Mouse (Mus musculus) intestine, embryonic 14.5 days (tissue): ENCODE measurements around the gene Kctd6. TPM values are rescaled to one million over a fixed set of nuclear protein-coding genes. Genes with fewer than 3 reads are reported as not detected.

Experiments used
- ATAC-seq: fragments of 200-750 bp; cut with Nextera tagmentation; replicated peaks from 2 replicates; pipeline ENCODE4 v1.8.0; 2017; ENCODE audit warnings: low read depth, moderate number of reproducible peaks, moderate TSS enrichment, moderate library complexity; ENCODE audit not compliant: low FRiP score, low TSS enrichment
- DNase-seq: peaks from one replicate; pipeline ENCODE4 v3.0.0-alpha.2; 2018; ENCODE audit warnings: low spot score
- H3K27ac ChIP-seq: fragments of 300-500 bp; sonication (generic); 2 replicates; pipeline ENCODE4 v1.5.1; 2014; ENCODE audit warnings: low read depth, mild to moderate bottlenecking, control low read depth
- H3K27me3 ChIP-seq: fragments of 300-500 bp; sonication (generic); replicated peaks from 2 replicates; pipeline ENCODE4 v1.6.1; 2014; ENCODE audit warnings: low read length, control low read depth; ENCODE audit not compliant: control insufficient read depth, insufficient read depth
- H3K36me3 ChIP-seq: fragments of 300-500 bp; sonication (generic); 2 replicates; pipeline ENCODE4 v1.6.1; 2014; ENCODE audit warnings: low read length, control low read depth; ENCODE audit not compliant: control insufficient read depth, insufficient read depth
- H3K4me1 ChIP-seq: fragments of 300-500 bp; sonication (generic); replicated peaks from 2 replicates; pipeline ENCODE4 v1.6.1; 2014; ENCODE audit warnings: low read length, control low read depth, mixed read lengths; ENCODE audit not compliant: control insufficient read depth, insufficient read depth
- H3K4me2 ChIP-seq: fragments of 300-500 bp; sonication (generic); 2 replicates; pipeline ENCODE4 v1.6.1; 2014; ENCODE audit warnings: low read length
- H3K4me3 ChIP-seq: fragments of 300-500 bp; sonication (generic); 2 replicates; pipeline ENCODE4 v1.5.1; 2014; ENCODE audit warnings: low read depth, low read length, control low read depth, mixed read lengths
- H3K9ac ChIP-seq: fragments of 300-500 bp; sonication (generic); 2 replicates; pipeline ENCODE4 v1.6.1; 2014; ENCODE audit warnings: mild to moderate bottlenecking, low read length
- H3K9me3 ChIP-seq: fragments of 300-500 bp; sonication (generic); 2 replicates; pipeline ENCODE4 v1.6.1; 2016; ENCODE audit warnings: low read length, control low read depth; ENCODE audit not compliant: control insufficient read depth
- WGBS: fragments of 180-500 bp; shearing (Covaris S2); extraction: QIAGEN DNeasy Blood & Tissue Kit; methylation state at CpG from one replicate; pipeline ENCODE4 v1.1.7; 2014; 5-methylcytosine and 5-hydroxymethylcytosine counted together
- polyA plus RNA-seq: library from polyadenylated mRNA; unstranded; fragments of >200 nt; fragmentation: Nextera tagmentation; extraction: Ambion mirVana; gene quantifications from 2 replicates; pipeline ENCODE4 v1.2.1, GENCODE M21; 2014

Gene Kctd6
- polyA plus RNA-seq, 1 experiment from 2014 or later: 6.0 TPM

DNA sequence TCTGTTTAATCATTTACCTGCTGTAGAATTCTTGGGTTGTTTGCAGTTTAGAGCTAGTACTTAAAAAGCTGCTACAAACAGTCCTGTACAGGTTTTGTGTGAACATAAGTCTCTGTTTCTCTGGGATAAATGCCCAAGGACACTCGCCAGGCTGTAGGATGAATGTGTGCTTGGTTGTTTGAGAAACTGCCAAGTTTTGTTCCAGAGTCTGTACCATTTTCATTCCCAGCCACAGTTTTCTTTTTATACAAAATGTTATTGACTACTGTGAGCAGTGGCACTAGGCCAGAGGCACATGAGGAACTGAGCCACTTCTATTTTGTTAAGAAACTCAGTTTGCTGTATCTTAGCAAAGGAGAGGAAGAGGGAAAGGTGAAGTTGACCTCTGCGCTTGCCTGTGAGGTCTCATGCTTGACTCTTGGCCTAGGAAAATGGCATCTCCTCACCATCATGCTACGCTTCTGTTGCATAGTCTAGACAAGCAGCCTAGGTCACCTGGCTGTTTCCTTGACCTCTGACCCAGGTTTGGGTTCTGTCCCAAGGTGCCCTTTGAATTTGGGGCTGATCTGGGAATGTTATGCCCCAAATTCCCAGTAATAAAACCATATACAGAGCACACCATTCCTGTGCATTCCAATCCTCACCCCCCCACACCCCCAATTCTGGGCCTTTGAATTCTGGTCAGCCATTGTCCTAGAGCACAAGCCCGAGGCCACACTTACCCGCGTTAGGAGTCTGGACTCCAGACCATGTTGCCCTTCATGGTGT lies 27.5 kb upstream of the Kctd6 start:
- H3K9me3 ChIP-seq: no peaks in the 10 kb centered on the region
- DNase-seq (no peak), ATAC-seq (no peak)

DNA sequence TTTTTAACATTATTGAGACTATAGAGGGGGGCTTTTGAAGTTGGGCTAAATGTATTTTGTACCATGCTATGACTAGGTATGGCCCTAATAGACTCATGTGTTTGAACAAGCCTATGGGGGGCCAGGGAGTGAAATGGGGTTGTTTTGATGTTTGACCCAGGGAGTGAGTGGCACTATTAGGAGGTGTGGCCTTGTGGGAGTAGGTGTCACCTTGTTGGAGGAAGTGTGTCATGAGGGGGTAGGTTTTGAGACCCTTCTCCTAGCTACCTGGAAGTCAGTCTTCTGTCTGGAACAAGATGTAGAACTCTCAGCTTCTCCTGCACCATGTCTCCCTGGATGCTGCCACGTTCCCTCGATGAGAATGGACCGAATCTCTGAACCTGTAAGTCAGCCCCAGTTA lies 23.4 kb upstream of the Kctd6 start:
- no peaks in the 10 kb centered on the region for H3K36me3 ChIP-seq
- H3K9ac ChIP-seq: no peak overlapping the region
- ATAC-seq (no peak), DNase-seq (no peak)
- no peaks in the 10 kb centered on the region for H3K27me3 ChIP-seq
- 81% methylated on average over 3 of the region's 3 CpGs for WGBS
- H3K4me1 ChIP-seq: no peaks in the 10 kb centered on the region
- H3K4me3 ChIP-seq: no peak overlapping the region
- no peak overlapping the region for H3K27ac ChIP-seq
- H3K4me2 ChIP-seq: no peak overlapping the region
- H3K9me3 ChIP-seq: no peaks in the 10 kb centered on the region

More for the DNA sequence above, 27.5 kb upstream of the Kctd6 start:
- H3K9ac ChIP-seq: no peak overlapping the region
- WGBS: 89% methylated on average over 6 of the region's 6 CpGs
- no peak overlapping the region for H3K4me2 ChIP-seq
- H3K4me3 ChIP-seq: no peak overlapping the region
- H3K27ac ChIP-seq: no peak overlapping the region
- H3K4me1 ChIP-seq: no peaks in the 10 kb centered on the region
- H3K27me3 ChIP-seq: no peaks in the 10 kb centered on the region
- H3K36me3 ChIP-seq: no peaks in the 10 kb centered on the region

DNA sequence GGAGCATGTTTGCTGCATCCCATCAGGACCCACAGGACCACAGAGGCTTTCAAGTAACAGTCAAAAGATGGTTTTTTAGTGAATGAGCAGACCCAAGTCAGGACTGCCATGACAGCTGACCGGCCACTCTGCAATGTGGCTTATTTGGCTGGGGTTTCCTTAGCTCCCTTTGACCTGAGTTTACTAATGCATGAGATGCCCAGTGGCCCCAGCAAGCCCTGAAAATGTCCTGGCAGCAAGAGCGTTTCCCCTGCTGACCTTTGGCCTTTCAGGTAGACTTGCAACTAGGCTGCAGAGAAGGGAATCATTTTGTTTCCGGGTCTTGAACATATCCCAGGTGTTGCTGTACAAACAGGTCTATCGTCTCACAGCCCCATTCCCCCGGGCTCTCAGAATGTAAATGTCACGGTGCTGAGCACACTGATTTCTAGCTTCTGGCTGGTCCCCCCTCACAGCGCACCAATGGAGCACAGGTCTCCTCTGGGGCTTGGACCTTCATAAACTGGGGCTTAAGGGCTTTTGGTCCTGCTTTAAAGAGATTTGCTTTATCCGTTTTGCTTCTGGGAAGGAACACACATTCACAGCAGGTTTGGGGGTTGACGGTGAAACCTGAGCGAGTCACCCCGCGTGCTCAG lies 22.5 kb upstream of the Kctd6 start:
- Histone ChIP-seq H3K4me1 (no peaks in the 10 kb centered on the region), H3K27ac (no peak overlapping the region), H3K9ac (no peak overlapping the region), H3K27me3 (no peaks in the 10 kb centered on the region), H3K4me3 (no peak overlapping the region), H3K36me3 (no peaks in the 10 kb centered on the region), H3K9me3 (no peaks in the 10 kb centered on the region), H3K4me2 (no peak overlapping the region)
- DNase-seq (no peak), ATAC-seq (no peak)
- WGBS: 64% methylated on average over 12 of the region's 12 CpGs

DNA sequence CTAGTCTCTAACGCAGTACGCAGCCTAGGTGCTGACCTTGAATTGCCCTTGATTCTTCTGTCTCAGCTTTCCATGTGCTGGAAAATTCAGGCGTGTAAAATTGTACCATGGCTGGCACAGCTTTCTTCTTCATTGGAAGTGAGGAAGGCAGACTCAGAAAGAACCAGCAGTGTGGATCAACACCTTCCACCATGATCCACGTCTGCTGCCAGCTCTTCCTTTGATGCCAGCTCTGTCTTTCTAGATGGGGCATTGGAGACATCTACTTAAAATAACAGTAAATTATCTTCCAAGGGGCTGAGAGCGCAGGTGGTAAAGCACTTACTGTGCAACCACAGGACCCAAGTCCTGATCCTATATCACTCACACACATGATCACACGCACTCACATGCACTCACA lies 21.2 kb upstream of the Kctd6 start:
- H3K9me3 ChIP-seq: no peaks in the 10 kb centered on the region
- H3K9ac ChIP-seq: no peak overlapping the region
- 88% methylated on average over 6 of the region's 6 CpGs for WGBS
- no peak for ATAC-seq
- H3K4me2 ChIP-seq: no peak overlapping the region
- no peaks in the 10 kb centered on the region for H3K4me1 ChIP-seq
- no peak for DNase-seq
- H3K4me3 ChIP-seq: no peak overlapping the region
- H3K36me3 ChIP-seq: no peaks in the 10 kb centered on the region
- no peaks in the 10 kb centered on the region for H3K27me3 ChIP-seq
- no peak overlapping the region for H3K27ac ChIP-seq

DNA sequence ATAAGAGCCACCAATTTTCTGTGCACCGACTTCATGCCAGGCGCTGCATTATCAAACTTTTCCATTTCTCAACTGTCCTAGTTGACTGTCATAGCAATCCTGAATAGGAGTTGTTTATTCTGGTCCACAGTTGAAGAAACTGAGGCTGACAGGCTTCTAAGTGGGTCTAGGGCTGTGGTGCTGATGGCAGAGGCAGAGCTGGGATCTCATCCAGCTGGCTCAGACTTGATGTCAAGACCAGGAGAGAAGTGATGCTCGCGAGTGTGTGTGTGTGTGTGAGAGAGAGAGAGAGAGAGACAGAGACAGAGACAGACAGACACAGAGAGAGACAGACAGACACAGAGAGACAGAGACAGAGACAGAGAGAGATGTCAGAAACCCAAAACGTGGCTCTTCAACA lies 13.2 kb upstream of the Kctd6 start:
- Histone ChIP-seq H3K9me3 (no peaks in the 10 kb centered on the region), H3K36me3 (no peaks in the 10 kb centered on the region), H3K9ac (no peak overlapping the region), H3K4me3 (no peak overlapping the region), H3K4me1 (no peaks in the 10 kb centered on the region), H3K27ac (no peak overlapping the region), H3K27me3 (no peaks in the 10 kb centered on the region), H3K4me2 (no peak overlapping the region)
- WGBS: 85% methylated on average over 5 of the region's 5 CpGs
- ATAC-seq (no peak), DNase-seq (no peak)

DNA sequence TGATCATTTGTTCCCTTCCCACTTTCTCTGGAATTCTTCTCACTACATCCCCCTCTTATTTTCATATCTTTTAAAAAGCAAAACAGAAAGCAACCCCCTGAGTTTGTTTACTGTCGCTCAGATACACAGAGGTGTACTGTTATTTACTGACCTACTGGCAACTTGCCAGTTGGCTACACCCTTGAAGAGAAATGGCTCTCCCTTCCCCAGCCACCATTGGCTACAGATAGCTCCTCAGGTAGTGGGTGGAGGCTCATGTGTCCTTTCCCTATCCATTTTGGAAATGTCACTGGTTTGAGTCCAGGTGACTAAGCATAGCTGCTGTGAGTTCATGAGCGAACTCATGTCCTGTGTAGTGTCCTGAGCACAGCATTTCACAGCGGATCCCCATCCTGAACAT lies 12.2 kb upstream of the Kctd6 start:
- DNase-seq: no peak
- ATAC-seq: no peak
- Histone ChIP-seq H3K36me3 (no peaks in the 10 kb centered on the region), H3K27me3 (no peaks in the 10 kb centered on the region), H3K4me3 (no peak overlapping the region), H3K9ac (no peak overlapping the region), H3K4me2 (no peak overlapping the region), H3K9me3 (no peaks in the 10 kb centered on the region), H3K27ac (no peak overlapping the region), H3K4me1 (no peaks in the 10 kb centered on the region)
- WGBS: 83% methylated on average over 3 of the region's 3 CpGs

DNA sequence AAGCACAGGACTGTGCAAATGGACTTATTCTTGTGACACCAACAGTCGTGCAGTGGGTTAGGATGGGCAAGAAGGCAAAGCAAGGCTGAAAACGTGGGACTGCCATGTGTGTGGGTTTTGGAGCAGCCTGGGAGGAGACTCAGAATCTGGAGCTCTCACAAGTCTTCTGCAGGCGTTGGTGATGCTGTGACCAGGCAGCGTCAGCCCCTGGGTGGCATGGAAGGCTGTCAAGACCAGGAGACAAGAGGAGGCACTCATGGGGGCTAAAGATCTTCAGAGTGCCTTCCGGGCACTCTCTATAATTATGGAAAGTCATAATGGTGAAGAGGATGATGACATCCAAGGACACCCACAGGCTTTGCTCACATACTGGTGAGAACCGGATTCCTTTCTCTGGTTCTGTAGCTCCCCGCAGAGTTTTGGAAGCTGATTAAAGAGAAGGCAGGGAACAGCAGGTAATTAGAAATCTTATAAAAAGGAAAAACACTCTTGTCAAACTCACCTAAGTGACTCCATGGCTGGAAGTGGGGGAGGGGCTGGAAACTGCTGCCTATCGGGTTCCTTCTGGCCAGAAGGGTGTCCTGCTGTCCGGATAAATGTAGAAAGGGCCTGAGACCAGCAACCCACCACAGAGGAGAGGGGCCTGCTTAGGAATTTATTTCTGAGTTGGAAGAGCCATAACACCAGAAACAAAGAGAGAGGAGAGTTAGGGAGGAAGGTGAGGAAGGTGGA lies 7.6 kb upstream of the Kctd6 start:
- Histone ChIP-seq H3K27ac (no peak overlapping the region), H3K9ac (no peak overlapping the region), H3K9me3 (no peaks in the 10 kb centered on the region), H3K27me3 (no peaks in the 10 kb centered on the region), H3K4me1 (no peaks in the 10 kb centered on the region), H3K4me3 (no peak overlapping the region), H3K36me3 (no peaks in the 10 kb centered on the region), H3K4me2 (no peak overlapping the region)
- WGBS: 59% methylated on average over 9 of the region's 9 CpGs
- DNase-seq: no peak
- no peak for ATAC-seq

DNA sequence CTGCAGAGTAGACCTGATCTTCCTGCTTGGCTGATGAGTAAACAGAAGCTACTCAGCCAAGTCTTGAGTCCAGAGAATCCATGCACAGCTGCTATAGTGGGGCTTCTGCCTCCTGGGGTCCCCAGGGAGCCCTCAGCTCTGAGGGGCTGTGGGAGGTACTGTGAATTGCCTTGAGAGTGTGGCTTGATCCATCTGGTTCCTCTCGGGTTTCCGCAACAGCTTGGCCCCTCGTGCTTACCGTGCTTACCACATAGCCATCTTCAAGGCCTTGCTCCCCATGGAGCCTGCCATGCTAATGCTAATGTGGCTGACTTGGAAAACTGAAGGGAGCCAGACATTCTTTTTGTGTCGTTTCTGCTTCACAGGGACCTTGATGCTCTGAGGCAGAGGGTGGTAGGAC lies 6.8 kb upstream of the Kctd6 start:
- WGBS: 31% methylated on average over 5 of the region's 5 CpGs
- H3K27me3 ChIP-seq: no peaks in the 10 kb centered on the region
- H3K9me3 ChIP-seq: no peaks in the 10 kb centered on the region
- no peak overlapping the region for H3K4me2 ChIP-seq
- no peak overlapping the region for H3K27ac ChIP-seq
- H3K36me3 ChIP-seq: no peaks in the 10 kb centered on the region
- no peak overlapping the region for H3K4me3 ChIP-seq
- H3K9ac ChIP-seq: no peak overlapping the region
- H3K4me1 ChIP-seq: no peaks in the 10 kb centered on the region
- DNase-seq (no peak), ATAC-seq (no peak)
